Mouse (Mus musculus): ENCODE results near the gene Myo1d. TPM values are rescaled to one million over a fixed set of nuclear protein-coding genes. Genes with fewer than 3 reads are reported as not detected.
A peak's percentile ranks its signal among the peaks of the same experiment; 100 is the strongest.

Gene Myo1d
- total RNA-seq (2014; fragmentation: Nextera tagmentation) (58.6 and 71.5 TPM in 2 replicates), total RNA-seq (2017) (15.3 and 23.4 TPM in 2 replicates)

DNA sequence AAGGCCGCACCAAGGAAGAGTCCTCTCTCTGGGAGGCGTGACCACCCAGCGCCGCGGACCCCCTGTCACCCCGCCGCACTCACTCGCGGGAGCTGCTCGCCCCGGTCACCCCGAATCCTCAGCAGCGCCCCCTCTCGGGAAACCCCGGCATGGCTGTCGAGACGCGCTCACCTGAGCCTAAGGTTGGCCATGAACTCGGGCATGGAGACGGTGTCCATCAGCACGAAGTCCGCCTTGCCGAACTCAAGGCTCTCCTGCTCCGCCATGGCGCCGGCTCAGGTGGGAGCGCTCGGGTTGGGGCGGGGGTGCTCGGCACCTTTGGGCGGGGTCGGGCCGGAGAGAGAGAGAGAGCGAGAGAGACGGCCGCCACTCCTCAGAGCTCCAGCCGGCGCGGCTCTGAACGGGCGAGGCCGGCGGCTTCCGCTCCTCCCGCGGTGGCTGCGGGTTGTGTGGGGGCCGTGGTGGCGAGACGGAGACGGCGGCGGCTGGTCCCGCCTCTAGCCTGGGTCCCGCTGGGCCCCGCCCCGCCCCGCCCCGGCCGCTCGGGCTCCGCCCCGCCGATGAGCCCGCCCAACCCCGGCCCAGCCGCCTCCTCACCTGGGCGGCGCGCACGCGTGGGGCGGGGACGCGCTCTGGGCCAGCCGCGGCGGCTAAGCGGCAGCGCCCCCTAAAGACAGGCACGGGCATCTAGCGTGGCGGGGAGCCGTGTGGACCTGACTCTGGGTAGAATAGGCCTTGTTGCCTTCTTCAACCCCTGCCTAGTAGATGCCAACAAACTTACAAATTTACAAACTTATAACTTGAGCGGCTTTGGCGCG, at the start of gene Myo1d:
Myo1d (minus strand) TSS at position 499 of the 818 bp plus-strand sequence.
- peak; percentile 60 for ATAC-seq (replicated peaks; ENCODE audit: low FRiP score, low TSS enrichment, poor library complexity, severe bottlenecking)

DNA sequence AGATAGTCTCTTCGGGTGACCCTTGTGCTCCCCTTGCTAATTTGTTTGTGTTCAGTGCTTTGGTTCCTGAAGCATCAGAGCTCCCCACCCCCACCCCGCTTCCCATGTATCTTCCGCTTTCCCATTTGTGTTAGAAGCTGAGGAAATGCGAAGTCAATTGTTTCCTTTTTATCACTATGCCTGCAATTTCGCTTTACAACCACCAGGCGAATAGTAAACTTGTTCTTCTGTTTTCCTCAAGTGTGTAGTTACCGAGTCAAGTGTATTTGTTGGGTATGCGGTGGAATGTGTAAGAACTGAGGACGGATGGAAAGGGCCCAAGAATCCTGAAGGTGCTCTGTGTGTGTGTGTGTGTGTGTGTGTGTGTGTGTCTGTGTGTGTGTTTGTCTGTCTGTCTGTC, 42.0 kb upstream of the Myo1d start:
- no peak for ATAC-seq (replicated peaks; ENCODE audit: low FRiP score, low TSS enrichment, poor library complexity, severe bottlenecking)

DNA sequence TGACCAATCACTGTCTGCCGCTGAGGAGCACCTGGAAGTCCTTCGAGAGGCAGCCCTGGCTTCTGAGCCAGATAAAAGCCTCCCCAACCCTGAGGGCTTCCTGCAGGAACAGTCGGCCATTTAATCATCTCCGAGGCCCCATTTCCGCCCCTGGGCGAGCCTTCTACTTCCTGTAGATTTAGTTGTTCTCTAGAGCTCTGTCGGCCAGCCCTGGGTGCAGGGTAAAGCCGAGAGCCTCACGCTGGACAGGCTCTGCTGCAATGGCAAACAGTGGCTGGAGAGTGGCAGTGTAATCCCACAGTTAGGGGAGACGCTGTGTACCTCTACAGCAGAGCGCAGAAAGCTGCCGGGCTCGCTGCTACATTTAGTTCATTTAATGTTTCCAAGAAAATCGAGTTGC, 41.5 kb upstream of the Myo1d start:
- no peak for ATAC-seq (replicated peaks; ENCODE audit: low FRiP score, low TSS enrichment, poor library complexity, severe bottlenecking)

DNA sequence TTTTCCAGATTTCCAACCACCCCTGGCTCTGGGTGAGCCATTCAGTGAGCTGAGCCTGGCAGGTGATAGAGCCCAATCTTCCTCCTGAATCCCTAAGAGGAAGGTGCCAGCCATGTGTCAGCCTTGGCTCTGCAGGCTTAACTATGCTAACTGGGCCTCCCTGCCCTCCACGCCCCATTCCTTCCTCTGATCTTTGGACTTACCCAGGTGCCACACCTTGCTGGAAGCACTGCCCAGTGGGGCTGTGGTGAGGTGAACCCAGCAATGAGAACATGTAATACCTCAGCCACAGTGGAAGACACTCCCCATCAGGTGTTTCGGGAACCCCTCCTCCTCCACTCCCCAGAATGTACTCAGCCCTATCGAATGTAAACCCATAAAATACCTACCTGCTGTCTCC, 40.3 kb upstream of the Myo1d start:
- ATAC-seq (replicated peaks; ENCODE audit: low FRiP score, low TSS enrichment, poor library complexity, severe bottlenecking), result no peak

DNA sequence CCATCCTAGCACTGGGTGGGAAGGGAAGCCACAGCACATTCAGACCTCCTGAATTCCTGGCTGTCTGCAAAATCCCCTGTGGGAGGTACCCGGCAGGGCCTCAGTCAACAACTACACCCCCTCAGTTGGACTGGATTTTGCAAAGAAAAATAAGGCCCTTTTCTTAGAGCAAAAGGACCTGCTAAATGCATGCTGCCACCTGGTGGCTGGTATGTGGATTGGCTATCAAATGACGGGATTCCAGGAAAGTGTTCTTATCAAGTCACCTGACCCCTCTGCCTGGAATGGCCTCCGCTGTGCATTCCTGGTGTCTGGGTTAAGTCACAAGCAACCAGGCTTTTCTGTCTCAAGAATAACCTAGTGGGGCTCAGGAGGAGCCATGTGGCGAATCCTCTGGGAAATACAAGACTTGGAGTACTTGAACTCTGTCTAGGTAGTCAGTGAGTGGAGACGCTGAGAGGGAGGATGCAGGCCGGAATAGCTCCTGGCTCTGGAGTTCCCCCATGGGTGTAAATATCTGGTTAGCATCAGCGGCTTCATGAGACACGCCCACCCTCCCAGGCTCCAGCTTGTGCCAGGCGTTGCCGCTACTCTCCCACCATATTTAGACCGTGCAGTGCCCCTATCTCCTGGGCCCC, 38.4 kb upstream of the Myo1d start:
- ATAC-seq (replicated peaks; ENCODE audit: low FRiP score, low TSS enrichment, poor library complexity, severe bottlenecking), result peak; percentile 42; the same call in 1 of the 2 replicates

DNA sequence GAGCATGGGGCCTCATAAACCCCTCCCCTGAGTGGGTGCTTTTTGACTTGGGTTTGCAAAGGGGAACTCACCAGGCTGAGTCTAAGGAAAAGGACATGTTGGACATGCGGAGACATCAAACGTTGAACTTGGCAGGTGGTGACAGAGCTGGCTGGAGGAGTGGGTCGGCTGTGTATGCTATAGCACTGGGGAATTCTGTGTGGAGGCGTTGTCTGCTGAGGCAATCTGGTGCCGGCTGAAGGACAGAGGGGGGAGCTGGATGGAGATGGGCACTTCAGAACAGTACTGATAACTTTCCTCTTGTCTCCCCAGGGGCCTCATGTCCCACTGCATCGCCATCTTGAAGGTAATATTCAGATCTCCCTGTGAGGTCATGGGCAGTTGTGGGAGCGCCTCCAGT, 35.5 kb upstream of the Myo1d start:
- no peak for ATAC-seq (replicated peaks; ENCODE audit: low FRiP score, low TSS enrichment, poor library complexity, severe bottlenecking)

DNA sequence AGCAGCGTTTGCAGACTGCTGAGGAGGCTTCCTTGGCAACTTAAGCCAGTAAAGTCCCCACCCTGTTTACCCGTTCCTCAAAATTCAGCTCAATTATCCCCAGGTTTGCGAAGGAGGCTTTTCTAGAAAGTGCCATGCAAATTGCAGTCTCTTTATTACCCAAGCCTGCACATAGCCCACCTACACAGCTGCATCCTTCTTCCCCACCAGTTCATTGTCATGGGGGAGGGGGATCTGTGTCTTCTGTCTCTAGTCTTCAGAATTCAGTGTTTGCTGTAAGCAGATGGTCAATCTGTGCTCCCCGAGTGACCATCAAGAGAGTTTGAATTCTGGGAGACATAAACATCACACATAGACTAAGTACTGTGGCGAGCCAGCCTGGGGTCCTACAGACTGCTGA, 31.3 kb upstream of the Myo1d start:
- ATAC-seq (replicated peaks; ENCODE audit: low FRiP score, low TSS enrichment, poor library complexity, severe bottlenecking), result no peak

DNA sequence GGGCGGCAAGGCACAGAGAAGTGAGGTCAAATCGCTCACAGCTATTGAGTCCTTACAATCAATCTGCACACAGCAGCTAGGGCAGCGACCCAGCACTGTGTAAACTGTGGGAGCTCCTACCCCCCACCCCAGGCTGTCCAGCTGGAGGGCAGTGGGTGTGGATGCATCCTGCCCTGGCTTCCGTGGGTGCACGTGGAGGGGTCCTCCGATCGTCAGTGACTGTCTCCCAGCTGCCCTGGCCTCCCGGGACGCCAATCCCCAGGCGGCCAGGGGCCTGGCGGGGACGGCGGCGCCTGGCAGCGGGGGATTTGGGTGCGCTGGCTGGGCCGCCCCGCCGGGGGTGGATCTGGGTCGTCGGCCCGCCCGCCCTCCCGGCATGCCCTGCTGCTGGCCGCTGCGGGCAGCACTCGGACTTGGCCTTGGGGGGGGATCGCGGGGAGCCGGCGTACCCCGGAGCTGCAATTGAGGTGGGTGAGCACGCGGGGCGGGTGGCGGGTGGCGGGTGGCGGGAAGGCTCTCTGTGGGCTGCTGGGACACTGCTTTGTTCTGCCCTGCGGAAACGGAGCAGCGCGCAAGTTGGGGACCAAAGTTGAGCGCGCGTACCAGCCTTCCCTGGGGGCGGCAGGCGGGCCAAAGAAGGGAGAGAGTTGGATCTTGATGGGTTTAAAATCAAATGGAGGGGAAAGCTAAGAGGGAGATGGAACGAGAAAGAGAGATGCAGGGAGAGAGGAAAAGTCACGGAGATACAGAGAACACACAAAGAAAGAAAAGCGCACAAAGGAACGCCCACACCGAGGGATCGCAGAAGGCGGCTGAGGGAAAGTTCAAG, 30.4 kb upstream of the Myo1d start, which contains the start of gene Tmem98:
Tmem98 (plus strand) TSS at position 183 of the 829 bp plus-strand sequence.
- no peak for ATAC-seq (replicated peaks; ENCODE audit: low FRiP score, low TSS enrichment, poor library complexity, severe bottlenecking)

DNA sequence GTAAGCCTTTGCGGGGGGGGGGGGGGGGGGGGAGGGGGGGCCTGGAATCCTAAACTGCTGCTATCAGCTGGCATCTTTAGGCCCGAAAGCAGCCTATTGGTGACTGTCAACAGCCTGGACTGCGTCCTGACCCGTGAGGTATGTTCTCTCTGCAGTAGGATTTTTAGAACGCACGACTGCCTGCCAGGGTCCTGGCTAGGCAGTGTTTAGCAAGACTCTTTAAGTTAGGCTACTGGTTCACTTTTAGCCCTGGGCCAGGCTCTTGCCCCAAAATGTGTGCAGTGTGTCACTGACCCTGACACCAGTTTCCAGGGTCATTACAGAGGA, 29.8 kb upstream of the Myo1d start:
- no peak for ATAC-seq (replicated peaks; ENCODE audit: low FRiP score, low TSS enrichment, poor library complexity, severe bottlenecking)

DNA sequence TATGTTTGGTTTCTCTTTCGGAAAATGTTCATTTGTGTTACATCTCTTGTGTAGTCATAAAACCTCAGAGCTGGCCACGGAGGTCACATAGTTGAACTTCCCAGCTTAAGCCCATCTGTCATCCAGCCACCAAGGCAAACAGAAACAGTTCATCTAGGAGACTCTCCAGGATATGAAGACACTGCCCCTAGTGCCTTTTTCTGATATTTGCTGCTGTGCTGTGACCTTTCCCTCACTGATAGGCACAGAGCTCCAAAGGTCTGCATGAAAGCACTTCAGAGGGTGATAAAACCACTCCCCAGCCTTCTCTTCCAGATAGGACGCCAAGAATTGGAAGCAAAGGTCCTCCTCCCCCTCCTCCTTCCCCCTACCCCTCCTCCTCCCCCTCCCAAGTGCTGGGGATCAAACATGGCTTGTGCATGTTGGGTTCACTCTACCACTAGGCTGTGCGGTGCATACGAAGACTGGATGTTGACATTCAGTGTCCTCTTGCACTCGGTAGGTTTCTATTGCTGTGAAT, 28.8 kb upstream of the Myo1d start:
- peak; percentile 76 for ATAC-seq (replicated peaks; ENCODE audit: low FRiP score, low TSS enrichment, poor library complexity, severe bottlenecking)

DNA sequence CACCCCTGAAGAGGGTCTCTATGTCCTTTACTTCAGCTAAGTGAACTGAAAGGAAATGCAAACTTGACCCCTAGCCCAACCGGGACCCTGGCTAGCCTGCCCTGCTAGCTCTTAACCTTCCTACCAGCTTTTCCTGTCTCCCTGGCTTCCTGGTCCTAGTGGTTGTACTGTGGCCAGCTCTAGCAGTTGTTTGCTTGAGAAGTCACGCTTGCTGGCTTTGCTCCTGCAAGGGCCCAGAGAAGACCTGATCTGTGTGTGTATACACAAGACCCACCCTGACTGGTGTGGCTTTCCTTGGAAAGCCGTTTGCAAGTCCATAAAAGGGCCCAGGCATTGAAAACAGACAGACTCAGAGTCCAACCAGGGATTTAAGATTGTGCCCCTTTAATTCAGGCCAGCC, 22.9 kb upstream of the Myo1d start:
- ATAC-seq (replicated peaks; ENCODE audit: low FRiP score, low TSS enrichment, poor library complexity, severe bottlenecking), result no peak

DNA sequence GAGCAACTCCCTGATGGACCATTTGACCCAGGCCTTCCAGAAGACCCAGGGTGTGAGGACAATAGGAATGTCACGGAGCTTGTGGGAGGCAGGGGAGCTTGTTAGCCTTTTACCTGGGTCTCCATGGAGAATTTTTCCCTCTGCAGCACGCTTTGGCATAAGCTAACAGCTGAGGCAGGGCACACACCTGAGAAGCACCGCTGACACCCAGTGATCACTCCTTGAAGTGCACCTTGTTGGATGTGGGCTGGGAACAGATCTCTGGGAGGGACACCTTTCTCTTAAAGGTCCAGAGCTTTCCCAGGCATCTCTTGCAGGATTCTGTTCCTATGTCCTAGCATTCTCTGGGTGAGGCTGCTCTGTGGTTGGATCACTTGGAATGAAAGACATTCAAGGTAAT, 20.2 kb upstream of the Myo1d start:
- peak; percentile 73; the same call in 1 of the 2 replicates for ATAC-seq (replicated peaks; ENCODE audit: low FRiP score, low TSS enrichment, poor library complexity, severe bottlenecking)

DNA sequence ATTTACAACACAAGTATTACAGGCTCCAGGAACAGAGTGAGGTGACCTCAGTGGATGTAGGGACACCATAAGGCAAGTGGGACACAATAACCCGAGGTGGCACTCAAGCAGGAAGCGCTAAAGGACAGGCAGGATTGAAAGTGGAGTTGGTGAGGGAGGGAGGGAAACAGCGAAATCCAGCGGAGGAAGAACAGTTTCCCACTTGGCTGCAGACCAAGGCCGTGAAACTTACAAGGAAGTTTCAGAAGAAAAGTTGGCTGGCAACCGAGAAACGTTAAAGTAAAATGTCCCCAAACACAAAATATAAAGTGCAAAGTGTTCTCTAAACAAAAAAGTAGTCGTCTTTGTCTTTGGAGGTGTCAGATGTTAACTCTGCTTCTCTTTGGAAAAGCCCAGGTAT, 15.6 kb upstream of the Myo1d start:
- ATAC-seq (replicated peaks; ENCODE audit: low FRiP score, low TSS enrichment, poor library complexity, severe bottlenecking), result no peak

DNA sequence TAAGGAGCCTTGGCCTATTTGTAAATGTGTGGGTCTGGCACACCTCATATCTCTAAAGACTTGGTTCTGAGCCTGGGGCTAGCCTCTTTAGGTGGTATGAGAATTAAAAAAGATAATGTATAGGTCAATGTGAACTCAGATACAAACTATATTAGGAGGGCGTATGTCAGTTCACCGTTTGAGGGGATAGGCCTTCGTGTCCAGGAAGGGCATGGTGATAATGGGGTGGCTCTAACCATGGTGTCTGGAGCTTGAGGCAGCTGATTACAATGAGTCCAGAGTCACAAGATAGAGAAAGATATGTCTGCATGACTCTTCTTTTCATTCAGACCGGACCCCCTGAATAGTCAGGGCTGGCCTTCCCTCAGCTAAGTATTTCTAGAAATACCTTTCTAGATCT, 14.5 kb upstream of the Myo1d start:
- ATAC-seq (replicated peaks; ENCODE audit: low FRiP score, low TSS enrichment, poor library complexity, severe bottlenecking), result 0 out of 2 replicates have a peak, but pooled peaks have one; percentile 29

DNA sequence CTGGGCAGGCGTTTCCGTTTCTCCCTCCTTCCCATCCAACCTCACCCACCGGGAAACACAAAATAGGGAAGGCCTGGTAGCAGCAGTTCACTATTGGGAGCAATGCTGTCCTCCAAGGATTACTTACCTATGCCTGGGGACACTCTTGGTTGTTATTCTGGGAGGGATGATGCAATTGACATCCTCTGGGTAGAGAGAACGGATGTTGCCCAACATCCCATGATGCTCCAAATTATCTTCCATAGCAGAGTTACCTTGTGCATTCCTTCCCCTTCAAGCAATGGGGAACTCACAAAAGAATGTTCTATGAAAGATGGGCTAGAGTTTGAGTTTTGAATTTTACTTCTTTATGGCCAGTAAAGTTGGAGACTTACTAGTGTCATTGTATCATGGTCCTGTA, 13.6 kb upstream of the Myo1d start:
- no peak for ATAC-seq (replicated peaks; ENCODE audit: low FRiP score, low TSS enrichment, poor library complexity, severe bottlenecking)

DNA sequence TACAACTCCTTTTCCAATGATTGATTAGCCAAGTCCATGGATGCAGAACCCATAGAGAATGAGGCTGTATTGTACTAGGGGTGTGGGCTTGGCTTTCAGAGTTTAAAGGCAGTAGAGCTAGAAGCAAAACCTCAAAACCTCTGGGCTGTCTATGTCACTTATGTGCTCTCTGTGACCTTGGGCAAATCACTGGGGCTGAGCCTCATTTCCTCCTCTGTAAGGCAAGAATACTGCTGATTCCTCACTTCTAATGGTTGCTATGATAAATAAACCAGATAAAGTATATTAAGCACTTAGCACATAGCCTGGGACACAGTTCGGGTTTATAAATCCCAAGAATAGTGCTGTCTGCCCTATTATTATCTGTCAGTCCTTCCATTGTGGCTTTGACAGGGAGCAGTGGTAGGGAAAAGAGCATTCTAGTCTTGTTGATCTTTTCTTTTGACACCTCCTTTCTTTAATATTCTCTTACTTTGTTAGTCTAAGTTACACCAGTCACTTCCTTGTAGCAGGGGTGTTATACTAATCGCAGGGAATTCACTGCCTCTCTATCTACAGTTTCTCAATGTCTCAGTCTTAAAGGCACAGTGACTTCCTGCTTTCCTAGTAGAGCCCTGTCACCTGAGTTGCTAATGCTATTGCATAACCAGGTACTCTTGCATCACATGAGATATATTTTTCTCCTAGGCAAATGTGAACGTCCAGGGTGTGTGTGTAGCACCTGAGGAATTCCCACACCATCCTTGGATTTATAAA, 12.0 kb upstream of the Myo1d start:
- ATAC-seq (replicated peaks; ENCODE audit: low FRiP score, low TSS enrichment, poor library complexity, severe bottlenecking), result no peak

DNA sequence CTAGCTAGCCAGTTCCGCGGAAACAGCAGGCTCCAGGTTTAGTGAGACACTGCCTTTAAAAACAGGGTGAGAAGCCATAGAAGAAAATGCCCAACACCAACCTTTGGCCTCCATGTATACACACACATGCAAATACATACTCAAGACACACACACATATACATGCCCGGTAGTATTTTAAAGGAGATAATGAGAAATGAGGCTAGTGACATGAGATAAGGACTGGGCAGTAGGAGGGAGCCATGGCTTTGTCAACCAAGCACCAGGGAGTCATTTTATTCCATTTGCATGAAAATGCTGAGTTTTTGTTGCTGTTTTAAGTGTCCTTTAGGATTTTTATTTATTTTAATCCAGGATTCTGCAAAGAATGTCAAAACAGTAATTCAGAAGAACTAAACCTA, 10.6 kb upstream of the Myo1d start:
- no peak for ATAC-seq (replicated peaks; ENCODE audit: low FRiP score, low TSS enrichment, poor library complexity, severe bottlenecking)

DNA sequence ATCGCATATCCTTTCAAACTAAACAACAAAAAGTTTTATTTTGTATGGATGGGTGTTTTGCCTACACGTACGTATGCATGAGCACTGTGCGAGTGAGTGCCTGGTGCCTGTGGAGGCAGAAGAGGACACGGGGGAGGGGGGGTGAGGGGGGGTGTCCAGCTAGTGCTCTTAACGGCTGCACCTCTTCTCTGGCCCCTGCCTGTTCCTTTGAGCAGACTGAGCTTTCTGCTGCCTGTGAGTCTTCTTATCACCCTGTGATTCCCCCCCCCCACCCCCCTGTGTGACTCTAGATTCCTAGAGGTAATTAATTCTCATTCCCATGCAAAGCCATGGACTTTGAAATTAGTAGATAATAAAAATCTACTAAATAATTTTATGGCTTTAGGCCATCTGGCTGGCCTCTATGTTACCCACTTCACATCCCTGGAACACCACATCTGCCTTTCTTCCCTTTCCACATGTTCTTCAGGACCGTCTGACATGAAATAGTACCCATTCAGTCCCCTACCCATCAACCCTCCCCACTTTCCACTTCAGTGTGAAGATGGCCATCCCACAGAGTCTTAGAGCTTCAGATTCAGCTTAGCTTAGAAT, 9.9 kb upstream of the Myo1d start:
- no peak for ATAC-seq (replicated peaks; ENCODE audit: low FRiP score, low TSS enrichment, poor library complexity, severe bottlenecking)

DNA sequence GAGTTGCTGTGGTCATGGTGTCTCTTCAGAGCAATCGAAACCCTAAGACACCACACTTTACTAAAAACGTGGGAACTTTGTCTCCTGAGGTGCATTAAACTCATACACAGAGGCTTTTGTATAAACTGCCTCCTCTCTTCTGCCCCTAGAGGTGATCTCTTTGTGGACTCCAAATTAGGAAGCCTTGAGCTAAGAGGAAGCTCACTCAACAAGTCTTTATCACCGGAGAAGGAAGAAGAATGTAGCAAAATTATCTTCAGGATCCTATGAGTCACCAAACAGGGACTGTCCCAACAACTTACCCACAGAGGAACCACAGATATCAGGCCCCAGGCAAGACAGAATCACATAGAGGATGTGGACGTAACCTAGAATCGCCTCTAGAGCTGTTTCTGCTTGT, 5.8 kb upstream of the Myo1d start:
- ATAC-seq (replicated peaks; ENCODE audit: low FRiP score, low TSS enrichment, poor library complexity, severe bottlenecking), result peak; percentile 33
